Mouse (Mus musculus) kidney, embryonic 15.5 days (tissue): ENCODE data around the gene Nfia. TPM values are rescaled to one million over a fixed set of nuclear protein-coding genes. Genes with fewer than 3 reads are reported as not detected.
A peak's percentile ranks its signal among the peaks of the same experiment; 100 is the strongest.

Experiments
- ATAC-seq: fragments of 200-750 bp; cut with Nextera tagmentation; replicated peaks from 2 replicates; pipeline ENCODE4 v1.8.0; 2017; ENCODE audit warnings: moderate TSS enrichment; ENCODE audit not compliant: low FRiP score
- H3K27ac ChIP-seq: fragments of 300-500 bp; sonication (generic); 2 replicates; pipeline ENCODE4 v1.5.1; 2015; ENCODE audit warnings: mild to moderate bottlenecking, inconsistent platforms
- H3K27me3 ChIP-seq: fragments of 300-500 bp; sonication (generic); 2 replicates; pipeline ENCODE4 v1.6.1; 2015; ENCODE audit warnings: inconsistent platforms
- H3K36me3 ChIP-seq: fragments of 300-500 bp; sonication (generic); 2 replicates; pipeline ENCODE4 v1.6.1; 2015; ENCODE audit warnings: inconsistent platforms
- H3K4me1 ChIP-seq: fragments of 300-500 bp; sonication (generic); 2 replicates; pipeline ENCODE4 v1.6.1; 2015; ENCODE audit warnings: inconsistent platforms
- H3K4me2 ChIP-seq: fragments of 300-500 bp; sonication (generic); 2 replicates; pipeline ENCODE4 v1.6.1; 2015; ENCODE audit warnings: moderate library complexity, mild to moderate bottlenecking, inconsistent platforms
- H3K4me3 ChIP-seq: fragments of 300-500 bp; sonication (generic); replicated peaks from 2 replicates; pipeline ENCODE4 v1.5.1; 2015; ENCODE audit warnings: mild to moderate bottlenecking, inconsistent platforms
- H3K9ac ChIP-seq: fragments of 300-500 bp; sonication (generic); 2 replicates; pipeline ENCODE4 v1.6.1; 2015; ENCODE audit warnings: mild to moderate bottlenecking, inconsistent platforms
- H3K9me3 ChIP-seq: fragments of 300-500 bp; sonication (generic); replicated peaks from 2 replicates; pipeline ENCODE4 v1.6.1; 2016; ENCODE audit warnings: inconsistent platforms
- WGBS: fragments of 180-500 bp; shearing (Covaris S2); methylation state at CpG from one replicate; pipeline ENCODE4 v1.1.7; 2015; ENCODE audit warnings: mixed read lengths; 5-methylcytosine and 5-hydroxymethylcytosine counted together
- polyA plus RNA-seq: library from polyadenylated mRNA; unstranded; fragments of >200 nt; fragmentation: Nextera tagmentation; extraction: Ambion mirVana; gene quantifications from 2 replicates; pipeline ENCODE4 v1.2.1, GENCODE M21; 2015

Nfia gene
- polyA plus RNA-seq, 1 experiment from 2014 or later: 29.3 TPM

GRCm38 (mm10) chr4:97866463-97866862, 93.9 kb downstream of the Nfia start:
- Histone ChIP-seq H3K4me1 (peaks cover 21% of the 10 kb centered on the region; the same call in 1 of the 2 replicates), H3K36me3 (no peaks in the 10 kb centered on the region), H3K9ac (no peak overlapping the region), H3K27me3 (no peaks in the 10 kb centered on the region), H3K27ac (no peak overlapping the region), H3K4me2 (no peak overlapping the region), H3K4me3 (no peak overlapping the region), H3K9me3 (no peaks in the 10 kb centered on the region)
- WGBS: 41% methylated on average over 5 of the region's 5 CpGs
- ATAC-seq: no peak

GRCm38 (mm10) chr4:97868307-97868937, 95.9 kb downstream of the Nfia start:
- Histone ChIP-seq H3K27ac (peak overlapping the region; percentile 90), H3K9ac (no peak overlapping the region), H3K4me3 (peak overlapping the region; percentile 34), H3K27me3 (no peaks in the 10 kb centered on the region), H3K4me2 (peak overlapping the region; percentile 50), H3K36me3 (no peaks in the 10 kb centered on the region), H3K9me3 (no peaks in the 10 kb centered on the region), H3K4me1 (peaks cover 27% of the 10 kb centered on the region; the same call in 1 of the 2 replicates)
- ATAC-seq: peak; percentile 31
- WGBS: 43% methylated on average over 10 of the region's 10 CpGs

GRCm38 (mm10) chr4:97868938-97869440, 96.5 kb downstream of the Nfia start:
- Histone ChIP-seq H3K9ac (no peak overlapping the region), H3K4me1 (peaks cover 27% of the 10 kb centered on the region; the same call in 1 of the 2 replicates), H3K4me3 (peak overlapping the region; percentile 34), H3K27me3 (no peaks in the 10 kb centered on the region), H3K27ac (peak overlapping the region; percentile 90), H3K4me2 (peak overlapping the region; percentile 50), H3K9me3 (no peaks in the 10 kb centered on the region), H3K36me3 (no peaks in the 10 kb centered on the region)
- peak; percentile 89 for ATAC-seq
- WGBS: 46% methylated on average over 27 of the region's 27 CpGs

- H3K4me1 ChIP-seq: peaks cover 27% of the 10 kb centered on the region; the same call in 1 of the 2 replicates
- no peaks in the 10 kb centered on the region for H3K36me3 ChIP-seq
- 44% methylated on average over 7 of the region's 7 CpGs for WGBS
- no peaks in the 10 kb centered on the region for H3K9me3 ChIP-seq
- no peaks in the 10 kb centered on the region for H3K27me3 ChIP-seq
- ATAC-seq: no peak
- H3K9ac ChIP-seq: no peak overlapping the region
- peak overlapping the region; percentile 34 for H3K4me3 ChIP-seq
- H3K4me2 ChIP-seq: peak overlapping the region; percentile 50
- peak overlapping the region; percentile 90 for H3K27ac ChIP-seq
Observed at GRCm38 (mm10) chr4:97869451-97869850, 96.9 kb downstream of the Nfia start.

- Histone ChIP-seq H3K4me1 (peaks cover 33% of the 10 kb centered on the region; the same call in 1 of the 2 replicates), H3K27me3 (no peaks in the 10 kb centered on the region), H3K4me3 (no peak overlapping the region), H3K27ac (0 out of 2 replicates have a peak overlapping the region, but pooled peaks have one; percentile 24), H3K9ac (no peak overlapping the region), H3K9me3 (no peaks in the 10 kb centered on the region), H3K36me3 (no peaks in the 10 kb centered on the region), H3K4me2 (no peak overlapping the region)
- ATAC-seq: no peak; the same call in 1 of the 2 replicates
- 68% methylated on average over 9 of the region's 9 CpGs for WGBS
Observed at GRCm38 (mm10) chr4:97871770-97872439, 99.4 kb downstream of the Nfia start.

GRCm38 (mm10) chr4:97874916-97875315, 102.4 kb downstream of the Nfia start:
- Histone ChIP-seq H3K27ac (no peak overlapping the region), H3K36me3 (no peaks in the 10 kb centered on the region), H3K9me3 (no peaks in the 10 kb centered on the region), H3K4me3 (no peak overlapping the region), H3K4me2 (no peak overlapping the region), H3K4me1 (0 out of 2 replicates have a peak, but pooled peaks cover 19% of the 10 kb centered on the region), H3K27me3 (no peaks in the 10 kb centered on the region), H3K9ac (no peak overlapping the region)
- WGBS: 84% methylated on average over 3 of the region's 3 CpGs
- no peak for ATAC-seq

DNA sequence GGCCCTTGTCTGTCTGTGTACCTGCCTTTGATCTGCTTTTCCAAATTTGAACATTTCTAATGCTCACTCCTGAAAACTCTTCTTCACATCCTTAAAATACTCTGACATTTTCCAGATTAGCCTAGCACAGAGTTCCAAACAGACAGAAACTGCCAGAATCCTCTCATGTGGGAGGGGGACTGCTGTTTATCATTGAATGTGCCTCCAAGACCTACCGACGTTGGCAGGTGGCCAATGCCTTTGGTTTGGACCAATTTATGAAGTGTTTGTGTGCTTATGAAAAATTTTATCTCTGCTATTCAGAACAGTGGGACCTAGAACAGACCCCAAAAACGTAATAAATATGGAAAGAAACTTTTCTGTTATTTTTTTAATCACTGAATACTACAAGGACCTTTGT, 103.4 kb downstream of the Nfia start:
- WGBS: 54% methylated on average over 3 of the region's 3 CpGs
- Histone ChIP-seq H3K27ac (no peak overlapping the region), H3K27me3 (no peaks in the 10 kb centered on the region), H3K4me2 (no peak overlapping the region), H3K4me3 (no peak overlapping the region), H3K9me3 (no peaks in the 10 kb centered on the region), H3K9ac (no peak overlapping the region), H3K4me1 (0 out of 2 replicates have a peak, but pooled peaks cover 16% of the 10 kb centered on the region), H3K36me3 (no peaks in the 10 kb centered on the region)
- no peak for ATAC-seq

- Histone ChIP-seq H3K36me3 (no peaks in the 10 kb centered on the region), H3K4me2 (no peak overlapping the region), H3K4me3 (no peak overlapping the region), H3K9ac (no peak overlapping the region), H3K9me3 (no peaks in the 10 kb centered on the region), H3K27ac (no peak overlapping the region), H3K27me3 (no peaks in the 10 kb centered on the region), H3K4me1 (0 out of 2 replicates have a peak, but pooled peaks cover 6% of the 10 kb centered on the region)
- WGBS: 69% methylated on average over 7 of the region's 7 CpGs
- ATAC-seq: no peak
Observed at GRCm38 (mm10) chr4:97879696-97880095, 107.2 kb downstream of the Nfia start.

- Histone ChIP-seq H3K4me1 (no peaks in the 10 kb centered on the region), H3K4me3 (no peak overlapping the region), H3K27ac (no peak overlapping the region), H3K4me2 (no peak overlapping the region), H3K27me3 (no peaks in the 10 kb centered on the region), H3K36me3 (no peaks in the 10 kb centered on the region), H3K9ac (no peak overlapping the region), H3K9me3 (no peaks in the 10 kb centered on the region)
- 76% methylated on average over 9 of the region's 9 CpGs for WGBS
- 0 out of 2 replicates have a peak, but pooled peaks have one; percentile 22 for ATAC-seq
Observed at GRCm38 (mm10) chr4:97880120-97881055, 107.9 kb downstream of the Nfia start.

DNA sequence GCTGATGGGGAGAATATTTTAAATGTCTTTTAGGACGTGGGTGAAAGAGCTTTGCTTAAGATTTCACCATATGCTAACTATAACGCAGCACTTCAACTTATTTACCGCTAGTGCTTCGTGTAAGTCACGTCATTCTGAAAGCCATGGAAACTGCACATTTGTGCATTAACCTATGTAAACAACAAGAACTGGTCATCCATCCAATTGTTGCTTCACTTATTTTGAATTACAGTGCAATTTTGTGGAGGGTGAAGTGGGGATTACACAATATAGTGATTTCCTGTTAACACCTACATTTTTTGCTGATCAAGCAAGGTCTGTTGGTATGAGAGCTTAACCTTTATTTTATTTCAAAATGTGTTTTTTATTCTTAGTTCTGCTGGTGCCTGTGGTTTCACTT, 113.0 kb downstream of the Nfia start:
- Histone ChIP-seq H3K4me1 (no peaks in the 10 kb centered on the region), H3K27me3 (no peaks in the 10 kb centered on the region), H3K27ac (no peak overlapping the region), H3K36me3 (no peaks in the 10 kb centered on the region), H3K4me3 (no peak overlapping the region), H3K9ac (no peak overlapping the region), H3K9me3 (no peaks in the 10 kb centered on the region), H3K4me2 (no peak overlapping the region)
- ATAC-seq: no peak
- WGBS: 88% methylated on average over 5 of the region's 5 CpGs

DNA sequence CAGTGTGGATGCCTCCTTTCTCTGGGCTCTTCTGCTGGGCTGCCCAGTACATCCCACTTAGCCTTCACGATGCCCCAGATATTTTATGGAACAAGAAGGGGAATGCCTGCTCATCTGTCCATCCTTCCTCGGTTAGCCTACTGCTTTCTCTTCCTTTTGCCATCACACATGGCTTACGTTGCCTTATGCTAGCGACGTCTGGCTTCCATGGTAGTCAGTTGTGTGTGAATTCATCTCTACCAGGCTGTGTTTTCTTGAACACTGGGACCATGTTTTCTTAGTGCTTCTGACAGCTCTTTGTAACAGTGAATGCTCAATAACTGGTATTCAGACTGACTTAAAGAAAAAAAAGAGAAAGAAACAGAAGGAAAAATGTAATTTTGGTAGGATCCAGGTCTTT, 113.7 kb downstream of the Nfia start:
- H3K9me3 ChIP-seq: no peaks in the 10 kb centered on the region
- 94% methylated on average over 5 of the region's 5 CpGs for WGBS
- no peak overlapping the region for H3K9ac ChIP-seq

More for the DNA sequence above, 113.7 kb downstream of the Nfia start:
- Histone ChIP-seq H3K4me3 (no peak overlapping the region), H3K27ac (no peak overlapping the region), H3K4me1 (no peaks in the 10 kb centered on the region), H3K4me2 (no peak overlapping the region), H3K36me3 (no peaks in the 10 kb centered on the region), H3K27me3 (no peaks in the 10 kb centered on the region)
- ATAC-seq: no peak
